Mouse (Mus musculus): ENCODE results near the gene Arf6.

GRCm38 (mm10) chr12:69393076-69393475, 21.1 kb downstream of the Arf6 start:
- TF ChIP-seq CTCF (IDR thresholded peaks at IDR 0.05; ENCODE audit: borderline replicate concordance, insufficient read depth, low read depth, low read length) (no peak), POLR2A (IDR thresholded peaks at IDR 0.05; ENCODE audit: borderline replicate concordance, insufficient read depth, low read length) (no peak)

Data from cerebellum, adult 2 months (tissue).